Mouse (Mus musculus) common myeloid progenitor, adult 5-6 weeks (primary cell): ENCODE measurements around the gene AW011738. TPM values are rescaled to one million over a fixed set of nuclear protein-coding genes. Genes with fewer than 3 reads are reported as not detected.
A peak's percentile ranks its signal among the peaks of the same experiment; 100 is the strongest.

Experiments used
- ATAC-seq: replicated peaks from 2 replicates; pipeline ENCODE4 v1.8.0; 2016; ENCODE audit warnings: low read depth, mild to moderate bottlenecking, moderate TSS enrichment, inconsistent platforms; ENCODE audit not compliant: poor library complexity, severe bottlenecking
- total RNA-seq: library from RNA; stranded (forward); fragments of 200-1000, 187-1606 nt; gene quantifications from 2 replicates; pipeline ENCODE4 v1.2.3, GENCODE M21; 2017

AW011738 gene
- total RNA-seq, 1 experiment from 2014 or later = 0.18 TPM

DNA sequence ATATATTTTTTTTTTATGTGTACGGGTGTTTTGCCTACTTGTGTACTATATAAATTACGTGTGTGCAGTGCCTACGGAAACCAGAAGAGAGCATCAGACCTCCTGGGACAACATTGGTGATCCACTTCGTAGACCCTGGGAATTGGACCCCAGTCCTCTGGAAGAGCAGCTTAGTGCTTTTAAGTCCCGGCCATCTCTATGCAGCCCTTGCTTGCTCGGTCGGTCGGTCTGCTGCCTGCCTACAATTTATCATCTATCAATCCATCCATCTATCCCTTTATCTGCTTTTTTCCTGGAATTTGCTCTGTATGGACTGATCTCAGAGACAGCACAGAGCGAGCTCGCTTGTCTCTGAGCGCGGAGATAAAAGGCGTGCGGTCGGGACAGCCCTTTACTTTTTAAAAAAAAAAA is 32.3 kb downstream of the AW011738 start:
- peak; percentile 19; the same call in 1 of the 2 replicates for ATAC-seq

DNA sequence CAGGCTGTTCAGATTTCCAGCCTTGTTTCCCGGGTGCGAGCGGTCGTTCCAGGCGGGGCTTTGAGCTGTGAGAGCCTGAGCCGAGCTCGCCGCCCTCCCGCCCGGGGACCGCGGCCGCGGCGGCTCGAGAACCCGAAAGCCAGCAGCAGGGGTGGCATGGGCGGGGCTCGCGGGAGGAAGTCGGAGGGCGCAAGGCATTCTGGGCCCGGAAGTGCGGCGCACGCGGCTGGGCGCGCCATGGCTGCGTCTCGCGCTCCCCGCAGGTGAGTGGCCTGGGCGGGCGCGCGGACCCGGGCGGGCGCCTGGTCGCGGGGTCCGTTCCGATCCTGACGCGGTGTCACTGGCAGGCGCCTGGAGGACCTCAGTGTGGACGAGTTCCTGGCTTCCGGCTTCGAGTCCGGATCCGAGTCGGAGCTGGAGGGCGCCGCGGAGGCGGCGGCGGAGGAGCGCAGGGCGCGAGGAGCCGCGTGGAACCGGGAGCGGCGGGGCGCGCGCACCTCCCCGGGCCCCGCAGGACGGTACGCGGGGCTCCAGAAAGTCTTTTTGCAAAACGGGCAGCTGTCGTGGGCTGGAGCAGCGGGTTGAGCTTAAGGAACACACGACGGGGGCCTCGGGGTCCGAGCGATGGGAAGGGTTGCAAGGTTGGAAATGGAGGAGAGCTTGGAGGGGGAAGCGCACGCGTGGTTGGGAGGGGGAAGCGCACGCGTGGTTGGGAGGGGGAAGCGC is 32.9 kb downstream of the AW011738 start, which contains the start of gene Noc2l:
Noc2l (plus strand) TSS at position 203 of the 726 bp plus-strand sequence.
- peak; percentile 72 for ATAC-seq

DNA sequence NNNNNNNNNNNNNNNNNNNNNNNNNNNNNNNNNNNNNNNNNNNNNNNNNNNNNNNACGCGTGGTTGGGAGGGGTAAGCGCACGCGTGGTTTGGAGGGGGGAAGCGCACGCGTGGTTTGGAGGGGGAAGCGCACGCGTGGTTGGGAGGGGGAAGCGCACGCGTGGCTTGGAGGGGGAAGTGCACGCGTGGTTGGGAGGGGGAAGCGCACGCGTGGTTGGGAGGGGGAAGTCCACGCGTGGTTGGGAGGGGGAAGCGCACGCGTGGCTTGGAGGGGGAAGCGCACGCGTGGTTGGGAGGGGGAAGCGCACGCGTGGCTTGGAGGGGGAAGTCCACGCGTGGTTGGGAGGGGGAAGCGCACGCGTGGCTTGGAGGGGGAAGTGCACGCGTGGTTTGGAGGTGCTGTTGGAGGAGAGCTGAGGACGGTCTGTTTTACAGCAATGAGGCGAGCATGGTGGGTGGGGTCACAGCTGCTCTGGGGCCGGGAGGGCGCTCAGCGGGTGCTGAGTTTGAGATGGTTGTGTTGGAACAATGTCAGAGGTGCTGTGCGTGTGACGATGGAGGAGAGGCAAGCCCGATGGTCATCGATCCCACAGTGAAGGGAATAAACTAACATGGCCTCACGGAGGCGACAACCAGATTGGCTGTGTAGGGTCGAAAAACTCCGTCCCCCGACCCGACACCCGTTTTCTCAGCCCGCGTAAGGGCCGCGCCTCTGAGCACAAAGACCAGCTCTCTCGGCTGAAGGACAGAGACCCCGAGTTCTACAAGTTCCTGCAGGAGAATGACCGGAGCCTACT is 33.7 kb downstream of the AW011738 start:
- no peak for ATAC-seq

DNA sequence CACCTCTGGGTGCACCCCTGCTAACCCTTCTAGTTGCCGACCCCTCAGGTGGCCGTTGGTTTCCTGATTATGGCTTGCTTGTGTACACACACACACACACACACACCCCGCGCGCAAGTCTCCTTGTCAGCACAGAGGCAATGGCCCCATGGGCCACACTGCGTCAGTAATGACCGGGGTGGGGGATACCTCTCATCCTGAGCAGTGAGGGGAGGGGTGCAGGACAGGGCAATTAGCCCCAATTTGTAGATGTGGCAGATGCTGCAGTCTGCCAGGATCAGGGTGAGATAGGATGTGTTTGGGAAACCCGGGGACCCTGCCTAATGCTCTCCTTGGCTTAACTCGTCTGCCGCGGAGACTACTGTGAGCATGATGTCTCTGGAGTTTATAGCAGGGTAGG is 46.5 kb downstream of the AW011738 start:
- ATAC-seq = no peak

DNA sequence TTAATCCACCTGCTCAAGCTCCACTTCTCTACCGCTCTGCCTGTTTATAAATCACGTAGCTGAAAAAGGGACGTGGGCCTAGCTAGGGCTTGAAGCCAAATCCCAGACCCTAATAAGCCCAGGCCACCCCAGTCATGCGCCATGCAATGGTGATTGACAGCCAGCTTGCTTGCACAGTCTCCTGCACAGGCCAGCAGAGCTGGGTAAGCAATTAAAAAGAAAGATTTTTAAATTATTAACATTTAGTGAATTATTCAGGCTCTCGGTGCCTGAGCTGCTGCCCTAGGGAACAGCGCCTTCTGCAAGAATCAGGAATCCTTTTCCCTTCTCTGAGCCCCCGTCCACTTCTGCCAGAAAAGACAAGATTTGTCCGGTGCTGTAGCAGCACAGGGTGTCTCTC is 48.0 kb downstream of the AW011738 start:
- no peak for ATAC-seq

DNA sequence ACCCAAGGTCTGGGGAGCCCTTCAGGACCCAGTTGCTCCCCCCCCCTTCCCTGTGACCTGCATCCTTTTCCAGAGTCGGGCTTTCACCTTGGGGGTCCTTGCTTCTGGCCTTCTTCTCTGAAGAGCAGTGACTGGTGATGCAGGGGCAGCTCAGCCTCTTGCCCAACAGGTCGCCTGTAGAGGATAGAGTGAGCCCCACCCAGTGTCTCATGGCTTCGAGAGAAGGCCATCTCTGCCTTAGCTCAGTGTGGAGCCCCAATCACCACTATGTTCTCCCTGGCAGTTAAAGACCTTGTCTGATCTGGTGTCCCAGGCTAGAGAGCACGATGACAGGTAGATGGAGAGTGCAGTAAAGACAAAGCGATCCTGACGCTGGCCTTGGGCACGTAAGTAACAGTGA is 49.0 kb downstream of the AW011738 start:
- no peak for ATAC-seq

DNA sequence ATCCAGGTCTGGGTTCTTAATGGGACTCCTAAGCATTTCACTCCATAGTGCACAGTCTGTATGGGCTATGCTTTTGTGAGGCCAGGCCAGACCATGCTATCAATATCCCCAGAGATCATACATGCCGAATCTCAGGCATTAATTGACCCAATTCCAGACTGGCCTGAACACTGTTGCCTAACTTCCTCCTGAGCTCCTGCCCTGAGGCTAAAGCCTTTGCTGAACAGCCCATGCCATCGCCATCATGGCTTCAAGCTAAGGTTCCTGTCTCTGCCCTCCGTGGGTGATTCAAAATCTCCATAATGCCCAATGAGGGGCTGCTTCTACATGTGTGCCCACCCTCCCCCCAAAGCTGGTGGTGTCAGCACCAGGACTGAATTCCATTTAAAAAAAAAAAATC is 49.5 kb downstream of the AW011738 start:
- no peak for ATAC-seq

DNA sequence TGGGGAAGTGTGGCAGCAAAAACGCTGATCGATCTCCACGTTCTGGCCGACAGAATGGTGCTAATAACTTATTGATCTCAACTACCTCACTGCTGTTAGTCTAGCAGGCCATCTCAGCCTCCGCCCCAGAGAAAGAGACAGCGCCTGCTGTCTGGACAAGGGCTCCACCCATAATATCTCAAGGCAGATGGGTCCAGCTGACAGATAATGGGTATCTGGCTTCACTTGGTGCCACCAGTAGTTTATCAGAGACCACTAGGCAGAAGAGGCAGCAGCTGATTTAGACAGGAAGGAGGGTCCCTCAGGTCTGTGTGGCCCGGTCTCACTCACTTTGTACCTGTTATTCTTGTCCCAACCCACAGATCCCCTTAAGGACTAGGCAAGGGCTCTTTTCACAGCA is 49.9 kb downstream of the AW011738 start:
- ATAC-seq = peak; percentile 46

DNA sequence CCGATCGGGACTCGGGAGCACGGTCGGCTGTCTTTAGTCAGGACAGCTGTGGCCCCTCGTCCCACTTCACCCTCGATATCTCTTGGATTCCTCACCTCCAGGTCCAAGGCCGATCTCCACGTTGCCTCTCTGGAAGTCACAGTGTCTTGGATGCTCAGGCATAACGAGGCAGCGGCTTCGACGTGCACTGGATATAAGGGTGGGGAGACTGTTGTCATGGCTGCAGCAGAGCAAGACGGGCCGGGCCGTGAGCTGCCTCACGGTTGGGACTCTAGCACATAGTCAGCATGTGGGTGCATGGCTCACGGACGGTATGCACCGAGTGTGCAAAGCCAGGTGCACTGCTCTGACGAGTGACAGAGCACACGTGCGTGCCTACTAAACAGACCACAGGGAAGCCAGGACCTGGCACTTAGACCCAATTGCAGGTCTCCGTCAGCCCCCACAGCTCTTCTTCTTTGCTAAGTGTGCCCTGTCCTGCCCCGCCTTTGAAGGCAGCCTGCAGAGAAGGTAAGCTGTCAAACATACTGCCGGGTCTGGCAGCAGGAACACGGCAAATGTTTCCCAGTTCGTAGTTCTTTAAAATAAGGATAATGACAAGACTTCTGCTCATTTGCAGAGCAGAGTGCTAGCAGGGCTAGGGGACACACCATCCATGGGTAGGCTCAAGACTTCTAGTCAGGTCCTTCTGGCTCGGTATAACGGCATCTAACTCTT is 51.4 kb downstream of the AW011738 start:
- peak; percentile 27; the same call in 1 of the 2 replicates for ATAC-seq

Other genes starting within 250 kb of the AW011738 start
- gene C1qtnf12, start 241.0 kb upstream of the AW011738 start, total RNA-seq = 70.8 and 78.2 TPM in 2 replicates
- 7.5 and 9.0 TPM in 2 replicates for gene B3galt6, start 210.7 kb upstream of the AW011738 start, total RNA-seq
- 125 and 157 TPM in 2 replicates for gene Sdf4, start 210.4 kb upstream of the AW011738 start, total RNA-seq
- not detected in 2 replicates for gene Tnfrsf4, start 189.5 kb upstream of the AW011738 start, total RNA-seq
- 6.1 and 9.8 TPM in 2 replicates for gene Tnfrsf18, start 177.1 kb upstream of the AW011738 start, total RNA-seq
- not detected in 2 replicates for gene Ttll10, start 143.9 kb upstream of the AW011738 start, total RNA-seq
- gene 9430015G10Rik, start 93.3 kb upstream of the AW011738 start, total RNA-seq = 34.1 and 42.2 TPM in 2 replicates
- gene Rnf223, start 72.8 kb upstream of the AW011738 start, total RNA-seq = 0.05 TPM in 1 of 2 replicates, not detected in the other
- gene Agrn, start 5.8 kb upstream of the AW011738 start, total RNA-seq = 1.5 and 2.0 TPM in 2 replicates
- 3.7 TPM in 1 of 2 replicates, not detected in the other for gene Isg15, start 2.5 kb upstream of the AW011738 start, total RNA-seq
- 0.09 TPM in 1 of 2 replicates, not detected in the other for gene Perm1, start 12.6 kb downstream of the AW011738 start, total RNA-seq
- gene Plekhn1, start 31.6 kb downstream of the AW011738 start, total RNA-seq = 12.9 and 16.8 TPM in 2 replicates
- 141 and 157 TPM in 2 replicates for gene Noc2l, start 32.7 kb downstream of the AW011738 start, total RNA-seq
- gene Samd11, start 52.4 kb downstream of the AW011738 start, total RNA-seq = 0.10 and 0.82 TPM in 2 replicates
- gene Vmn2r-ps159, start 127.8 kb downstream of the AW011738 start, total RNA-seq = not detected in 2 replicates